Mouse (Mus musculus): Measurements from ENCODE around the gene Aqp12. TPM values are rescaled to one million over a fixed set of nuclear protein-coding genes. Genes with fewer than 3 reads are reported as not detected.
A peak's percentile ranks its signal among the peaks of the same experiment; 100 is the strongest.
"Not testable (repeated sequence)": the region's sequence is repeated elsewhere in the genome, so short reads cannot be mapped to it uniquely, and the experiment has no call there.

Aqp12 gene
- polyA plus RNA-seq (2014; fragmentation: Nextera tagmentation; extraction: Ambion mirVana): not detected in 2 replicates

DNA sequence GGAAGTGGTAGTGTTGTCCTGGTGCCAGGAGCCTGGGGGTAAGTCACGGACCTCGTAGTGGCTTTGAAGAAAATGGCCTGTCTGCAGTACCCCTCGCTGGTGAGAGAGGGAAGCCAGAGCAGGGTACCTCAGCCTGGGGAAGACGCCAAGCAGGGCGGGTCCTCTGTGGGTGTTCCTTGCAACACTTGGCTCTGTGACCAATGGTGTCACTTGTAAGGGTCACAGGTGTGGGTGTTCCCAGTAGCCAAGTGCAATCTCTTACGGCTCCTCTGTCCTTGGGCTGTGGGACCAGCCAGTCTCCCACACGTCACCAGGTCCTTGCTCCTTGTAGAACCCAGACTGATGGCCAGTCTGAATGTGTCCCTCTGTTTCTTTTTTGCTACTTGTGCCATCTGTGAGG, at the start of gene Aqp12:
Gene Aqp12, plus strand, starts transcription at position 274 of the 400 bp plus-strand sequence.
- H3K4me3 ChIP-seq (ENCODE audit: low read depth, low read length): no peak within 1 kb of the TSS
- no peak within 1 kb of the TSS for H3K27ac ChIP-seq (ENCODE audit: low read depth, low read length)
- no peaks in the 10 kb centered on the region for H3K27me3 ChIP-seq (ENCODE audit: control insufficient read depth, insufficient read depth, low read length)
- H3K9ac ChIP-seq (ENCODE audit: low read depth, low read length): no peak within 1 kb of the TSS
- 79% methylated on average over 7 of the region's 7 CpGs for WGBS
- no peaks in the 10 kb centered on the region for H3K4me1 ChIP-seq (replicated peaks; ENCODE audit: control insufficient read depth, insufficient read depth, low read length)
- no peak for ATAC-seq (ENCODE audit: low FRiP score)
- DNase-seq (ENCODE audit: low spot score): no peak
- H3K4me2 ChIP-seq (replicated peaks; ENCODE audit: low read depth, low read length): no peak within 1 kb of the TSS
- no peaks in the 10 kb centered on the region for H3K36me3 ChIP-seq (ENCODE audit: control insufficient read depth, insufficient read depth, low read length)
- no peaks in the 10 kb centered on the region for H3K9me3 ChIP-seq (ENCODE audit: control insufficient read depth, low read length)

DNA sequence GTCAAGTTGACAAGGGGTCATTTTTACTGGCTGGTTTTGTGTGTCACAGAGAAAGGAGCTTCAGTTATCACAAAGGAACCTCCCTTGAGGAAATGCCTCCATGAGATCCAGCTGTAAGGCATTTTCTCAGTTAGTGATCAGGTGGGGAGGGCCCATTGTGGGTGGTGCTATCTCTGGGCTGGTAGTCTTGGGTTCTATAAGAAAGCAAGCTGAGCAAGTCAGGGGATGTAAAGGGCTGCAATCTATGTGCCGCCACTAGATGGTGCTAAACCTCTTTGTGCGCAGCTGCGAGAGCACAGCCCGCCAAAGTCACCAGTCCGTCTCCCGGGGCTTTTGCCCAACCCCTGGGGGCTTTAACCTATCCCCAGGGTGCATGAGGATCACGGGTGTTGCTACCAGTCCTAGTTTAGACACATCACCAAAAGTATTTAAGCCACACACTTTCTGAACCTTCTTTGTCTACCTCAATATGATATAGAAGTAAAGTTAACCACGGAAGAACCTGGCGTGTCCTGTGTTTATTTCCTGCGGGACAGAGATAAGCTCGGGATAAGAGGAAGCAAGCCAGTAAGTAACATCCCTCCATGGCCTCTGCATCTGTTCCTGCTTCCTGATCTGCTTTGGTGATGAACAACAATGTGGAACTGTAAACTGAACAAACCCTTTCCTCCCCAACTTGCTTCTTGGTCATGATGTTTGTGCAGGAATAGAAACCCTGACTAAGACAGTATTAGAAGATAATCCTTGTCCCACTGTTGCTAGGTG, 49.4 kb upstream of the Aqp12 start:
- not testable (repeated sequence) for H3K9me3 ChIP-seq (ENCODE audit: control insufficient read depth, low read length); H3K9ac ChIP-seq (ENCODE audit: low read depth, low read length); H3K36me3 ChIP-seq (ENCODE audit: control insufficient read depth, insufficient read depth, low read length); H3K27me3 ChIP-seq (ENCODE audit: control insufficient read depth, insufficient read depth, low read length); H3K4me3 ChIP-seq (ENCODE audit: low read depth, low read length); H3K4me2 ChIP-seq (replicated peaks; ENCODE audit: low read depth, low read length); H3K27ac ChIP-seq (ENCODE audit: low read depth, low read length); ATAC-seq (ENCODE audit: low FRiP score); H3K4me1 ChIP-seq (replicated peaks; ENCODE audit: control insufficient read depth, insufficient read depth, low read length)
- DNase-seq (ENCODE audit: low spot score): peak; percentile 9
- WGBS: 12% methylated on average over 11 of the region's 11 CpGs

DNA sequence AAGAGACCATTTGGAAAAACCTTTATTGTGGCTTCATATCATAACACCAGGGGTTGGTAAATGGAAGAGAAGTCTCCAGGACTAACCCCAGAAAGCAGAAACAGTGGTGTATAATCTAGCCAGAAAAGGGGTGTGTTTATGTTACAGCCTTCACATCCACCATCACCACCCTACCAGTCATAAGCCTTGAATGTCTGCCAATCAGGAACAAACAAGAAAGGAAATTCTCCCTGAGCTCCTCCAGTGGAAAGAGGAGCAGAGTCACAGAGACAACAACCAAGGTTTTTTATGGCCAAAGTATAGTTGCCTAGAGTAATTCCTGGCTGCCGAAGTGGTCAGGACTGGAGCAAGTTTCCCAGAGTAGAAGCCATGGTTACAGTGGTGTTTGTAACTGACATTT, 47.1 kb upstream of the Aqp12 start:
- ATAC-seq (ENCODE audit: low FRiP score) (no peak), DNase-seq (ENCODE audit: low spot score) (no peak)
- H3K9me3 ChIP-seq (ENCODE audit: control insufficient read depth, low read length): no peaks in the 10 kb centered on the region
- no peak overlapping the region for H3K4me2 ChIP-seq (replicated peaks; ENCODE audit: low read depth, low read length)
- H3K9ac ChIP-seq (ENCODE audit: low read depth, low read length): no peak overlapping the region
- WGBS: 91% methylated on average over 1 of the region's 1 CpGs
- no peaks in the 10 kb centered on the region for H3K27me3 ChIP-seq (ENCODE audit: control insufficient read depth, insufficient read depth, low read length)
- H3K4me1 ChIP-seq (replicated peaks; ENCODE audit: control insufficient read depth, insufficient read depth, low read length): no peaks in the 10 kb centered on the region
- H3K36me3 ChIP-seq (ENCODE audit: control insufficient read depth, insufficient read depth, low read length): no peaks in the 10 kb centered on the region
- H3K4me3 ChIP-seq (ENCODE audit: low read depth, low read length): no peak overlapping the region
- H3K27ac ChIP-seq (ENCODE audit: low read depth, low read length): no peak overlapping the region

DNA sequence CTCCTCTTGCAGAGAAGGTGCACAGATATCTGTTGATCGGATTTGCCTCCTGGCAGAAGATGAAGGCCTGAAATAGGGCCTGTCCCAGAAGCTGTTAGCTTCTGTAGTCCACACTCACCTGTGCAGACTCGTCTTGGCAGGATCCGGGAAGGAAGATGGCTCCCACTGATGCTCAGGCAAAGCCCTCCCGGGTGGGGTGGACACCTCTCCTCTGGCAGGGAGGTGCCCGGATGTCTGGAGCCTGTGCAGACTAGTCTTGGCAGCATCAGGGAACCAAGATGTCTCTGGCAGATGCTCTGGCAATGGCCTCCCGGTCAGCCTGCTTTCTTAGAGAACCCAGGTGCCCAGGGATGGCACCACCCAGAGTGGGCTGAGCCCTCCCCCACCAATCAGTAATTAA, 35.3 kb upstream of the Aqp12 start:
- whole genome bisulfite sequencing: 85% methylated on average over 6 of the region's 6 CpGs
- not testable (repeated sequence) for H3K36me3 ChIP-seq (ENCODE audit: control insufficient read depth, insufficient read depth, low read length)

DNA sequence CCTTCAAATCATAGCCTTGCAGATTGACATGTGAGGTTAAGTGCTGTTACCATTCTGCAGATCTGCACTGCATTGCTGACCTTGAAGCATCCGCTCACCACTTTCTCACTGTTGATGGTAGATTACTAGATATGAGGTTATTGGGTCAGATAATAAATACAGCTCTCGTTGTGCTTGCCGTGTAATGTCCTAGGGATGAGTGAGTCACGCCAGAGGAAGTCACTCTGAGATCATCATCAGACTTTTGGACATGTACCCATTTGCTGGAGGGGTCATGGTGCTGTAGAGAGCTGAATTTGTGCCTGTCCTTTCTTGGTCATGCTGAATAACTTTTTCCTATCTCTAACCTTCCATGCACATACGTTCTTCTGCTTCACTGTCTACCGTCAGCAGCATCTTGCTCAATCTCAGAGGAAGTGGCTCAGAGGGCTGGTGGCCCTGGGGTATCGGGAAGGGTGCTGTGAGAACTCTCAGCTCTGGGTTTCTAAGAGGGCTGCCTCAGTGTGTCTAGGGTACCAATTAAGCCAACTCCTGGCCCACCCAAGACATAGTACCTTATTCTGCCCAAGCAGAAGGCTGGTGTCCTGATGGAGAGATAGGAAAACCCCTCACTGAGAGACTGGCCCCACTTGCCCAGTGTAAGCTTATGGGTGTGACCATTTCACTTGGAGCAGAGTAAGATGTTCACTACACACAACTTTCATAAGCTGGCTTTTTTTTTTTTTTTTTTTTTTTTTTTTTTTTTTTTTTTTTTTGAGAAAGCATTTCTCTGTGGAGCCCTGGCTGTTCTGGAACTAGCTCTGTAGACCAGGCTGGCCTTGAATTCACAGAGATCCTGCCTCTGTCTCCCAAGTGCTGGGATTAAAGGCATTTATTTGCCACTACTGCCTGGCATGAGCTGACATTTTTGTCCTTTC, 34.0 kb upstream of the Aqp12 start:
- H3K4me2 ChIP-seq (replicated peaks; ENCODE audit: low read depth, low read length): no peak overlapping the region
- H3K4me3 ChIP-seq (ENCODE audit: low read depth, low read length): no peak overlapping the region
- no peaks in the 10 kb centered on the region for H3K9me3 ChIP-seq (ENCODE audit: control insufficient read depth, low read length)
- no peak overlapping the region for H3K9ac ChIP-seq (ENCODE audit: low read depth, low read length)
- WGBS: 90% methylated on average over 7 of the region's 7 CpGs
- no peak overlapping the region for H3K27ac ChIP-seq (ENCODE audit: low read depth, low read length)
- no peaks in the 10 kb centered on the region for H3K36me3 ChIP-seq (ENCODE audit: control insufficient read depth, insufficient read depth, low read length)
- ATAC-seq (ENCODE audit: low FRiP score) (no peak), DNase-seq (ENCODE audit: low spot score) (no peak)
- no peaks in the 10 kb centered on the region for H3K27me3 ChIP-seq (ENCODE audit: control insufficient read depth, insufficient read depth, low read length)
- no peaks in the 10 kb centered on the region for H3K4me1 ChIP-seq (replicated peaks; ENCODE audit: control insufficient read depth, insufficient read depth, low read length)

More for the DNA sequence above, 35.3 kb upstream of the Aqp12 start:
- H3K4me3 ChIP-seq (ENCODE audit: low read depth, low read length); H3K27me3 ChIP-seq (ENCODE audit: control insufficient read depth, insufficient read depth, low read length); H3K4me1 ChIP-seq (replicated peaks; ENCODE audit: control insufficient read depth, insufficient read depth, low read length); H3K27ac ChIP-seq (ENCODE audit: low read depth, low read length); H3K4me2 ChIP-seq (replicated peaks; ENCODE audit: low read depth, low read length); ATAC-seq (ENCODE audit: low FRiP score); H3K9me3 ChIP-seq (ENCODE audit: control insufficient read depth, low read length); DNase-seq (ENCODE audit: low spot score); H3K9ac ChIP-seq (ENCODE audit: low read depth, low read length): not testable (repeated sequence)

DNA sequence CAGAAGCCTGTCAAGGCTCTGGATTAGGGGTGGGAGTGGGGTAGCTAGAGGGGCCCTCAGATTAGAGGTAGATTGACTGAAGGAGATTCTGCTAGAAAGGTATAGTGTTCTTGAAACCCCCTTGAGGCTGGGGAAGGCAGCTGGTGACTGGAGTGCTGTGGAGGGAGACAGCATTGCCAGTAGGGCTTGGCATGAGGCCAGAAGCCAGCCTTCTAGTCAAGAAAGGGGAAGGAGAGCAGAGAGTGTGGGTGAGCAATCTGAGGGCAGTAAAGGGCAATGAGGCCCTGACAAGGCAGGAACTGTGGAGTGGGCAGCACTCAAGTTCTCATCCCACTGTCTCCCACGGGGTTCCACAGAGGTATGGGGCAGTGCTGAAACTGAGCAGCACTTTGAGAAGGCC, 33.3 kb upstream of the Aqp12 start:
- no peak for DNase-seq (ENCODE audit: low spot score)
- 73% methylated on average over 1 of the region's 1 CpGs for WGBS
- H3K9ac ChIP-seq (ENCODE audit: low read depth, low read length): no peak overlapping the region
- ATAC-seq (ENCODE audit: low FRiP score): no peak
- no peaks in the 10 kb centered on the region for H3K36me3 ChIP-seq (ENCODE audit: control insufficient read depth, insufficient read depth, low read length)
- H3K27ac ChIP-seq (ENCODE audit: low read depth, low read length): no peak overlapping the region
- H3K4me2 ChIP-seq (replicated peaks; ENCODE audit: low read depth, low read length): no peak overlapping the region
- no peaks in the 10 kb centered on the region for H3K4me1 ChIP-seq (replicated peaks; ENCODE audit: control insufficient read depth, insufficient read depth, low read length)
- H3K27me3 ChIP-seq (ENCODE audit: control insufficient read depth, insufficient read depth, low read length): no peaks in the 10 kb centered on the region
- no peaks in the 10 kb centered on the region for H3K9me3 ChIP-seq (ENCODE audit: control insufficient read depth, low read length)
- H3K4me3 ChIP-seq (ENCODE audit: low read depth, low read length): no peak overlapping the region

DNA sequence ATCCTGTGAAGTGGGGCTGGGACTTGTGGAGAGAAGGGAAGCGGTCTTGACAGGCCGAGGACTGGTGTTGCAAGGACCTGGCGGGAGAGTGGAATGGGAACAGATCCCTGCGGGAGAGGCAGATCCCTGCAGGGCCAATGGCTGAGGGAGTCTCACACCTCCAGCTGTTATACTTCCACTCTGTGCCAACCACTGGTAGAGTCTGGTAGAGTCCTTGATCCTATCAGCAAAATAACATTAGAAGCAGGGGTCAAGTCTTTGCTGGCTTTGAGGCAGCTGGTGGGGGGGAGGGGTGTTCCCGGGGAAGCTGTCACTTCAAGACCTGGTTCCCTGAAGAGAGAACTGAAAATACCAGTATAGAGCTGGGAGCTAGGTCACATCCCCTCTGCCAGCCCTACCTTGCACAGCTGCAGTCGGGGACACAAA, 30.0 kb upstream of the Aqp12 start:
- no peak overlapping the region for H3K4me2 ChIP-seq (replicated peaks; ENCODE audit: low read depth, low read length)
- no peaks in the 10 kb centered on the region for H3K36me3 ChIP-seq (ENCODE audit: control insufficient read depth, insufficient read depth, low read length)
- no peak overlapping the region for H3K4me3 ChIP-seq (ENCODE audit: low read depth, low read length)
- 54% methylated on average over 6 of the region's 6 CpGs for WGBS
- DNase-seq (ENCODE audit: low spot score) (no peak), ATAC-seq (ENCODE audit: low FRiP score) (no peak)
- H3K4me1 ChIP-seq (replicated peaks; ENCODE audit: control insufficient read depth, insufficient read depth, low read length): no peaks in the 10 kb centered on the region
- no peak overlapping the region for H3K27ac ChIP-seq (ENCODE audit: low read depth, low read length)
- H3K9ac ChIP-seq (ENCODE audit: low read depth, low read length): no peak overlapping the region
- H3K9me3 ChIP-seq (ENCODE audit: control insufficient read depth, low read length): no peaks in the 10 kb centered on the region
- H3K27me3 ChIP-seq (ENCODE audit: control insufficient read depth, insufficient read depth, low read length): no peaks in the 10 kb centered on the region

DNA sequence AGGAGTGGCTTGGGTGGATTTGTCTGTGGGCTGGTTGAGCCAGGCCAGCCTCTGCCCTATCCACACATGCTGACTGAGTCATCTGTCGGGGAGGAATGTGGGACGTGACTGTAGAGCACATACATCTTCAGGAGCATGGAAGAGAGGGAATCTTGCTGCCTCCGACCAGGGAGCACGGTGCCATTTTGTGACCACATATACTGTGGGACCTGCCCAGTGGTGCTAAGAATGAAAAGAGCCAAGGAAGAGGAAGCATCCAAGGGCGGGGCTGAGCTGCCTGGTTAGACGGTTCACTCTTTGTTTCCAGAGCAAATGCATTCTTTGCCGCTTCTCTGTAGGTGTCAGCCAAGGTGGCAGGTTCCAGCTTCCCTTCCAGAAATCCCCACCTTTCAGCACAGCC, 27.5 kb upstream of the Aqp12 start:
- no peak overlapping the region for H3K4me2 ChIP-seq (replicated peaks; ENCODE audit: low read depth, low read length)
- no peaks in the 10 kb centered on the region for H3K36me3 ChIP-seq (ENCODE audit: control insufficient read depth, insufficient read depth, low read length)
- H3K4me1 ChIP-seq (replicated peaks; ENCODE audit: control insufficient read depth, insufficient read depth, low read length): no peaks in the 10 kb centered on the region
- H3K9ac ChIP-seq (ENCODE audit: low read depth, low read length): no peak overlapping the region
- ATAC-seq (ENCODE audit: low FRiP score) (no peak), DNase-seq (ENCODE audit: low spot score) (no peak)
- no peak overlapping the region for H3K27ac ChIP-seq (ENCODE audit: low read depth, low read length)
- WGBS: 48% methylated on average over 7 of the region's 7 CpGs
- H3K27me3 ChIP-seq (ENCODE audit: control insufficient read depth, insufficient read depth, low read length): no peaks in the 10 kb centered on the region
- no peak overlapping the region for H3K4me3 ChIP-seq (ENCODE audit: low read depth, low read length)
- H3K9me3 ChIP-seq (ENCODE audit: control insufficient read depth, low read length): no peaks in the 10 kb centered on the region
